Mouse (Mus musculus) cerebellum, adult 2 months (tissue): ENCODE results near the gene Sln.

ENCODE experiments used
- CTCF ChIP-seq: fragments of 200-500 bp; IDR thresholded peaks from 2 replicates; pipeline ENCODE4 v1.5.1; 2011; ENCODE audit warnings: low read depth, mild to moderate bottlenecking, control low read depth, low read length, moderate library complexity, borderline replicate concordance; ENCODE audit not compliant: insufficient read depth
- POLR2A ChIP-seq: fragments of 200-500 bp; IDR thresholded peaks from 2 replicates; pipeline ENCODE4 v1.6.1; 2011; ENCODE audit warnings: low read length, control low read depth, borderline replicate concordance; ENCODE audit not compliant: insufficient read depth

DNA sequence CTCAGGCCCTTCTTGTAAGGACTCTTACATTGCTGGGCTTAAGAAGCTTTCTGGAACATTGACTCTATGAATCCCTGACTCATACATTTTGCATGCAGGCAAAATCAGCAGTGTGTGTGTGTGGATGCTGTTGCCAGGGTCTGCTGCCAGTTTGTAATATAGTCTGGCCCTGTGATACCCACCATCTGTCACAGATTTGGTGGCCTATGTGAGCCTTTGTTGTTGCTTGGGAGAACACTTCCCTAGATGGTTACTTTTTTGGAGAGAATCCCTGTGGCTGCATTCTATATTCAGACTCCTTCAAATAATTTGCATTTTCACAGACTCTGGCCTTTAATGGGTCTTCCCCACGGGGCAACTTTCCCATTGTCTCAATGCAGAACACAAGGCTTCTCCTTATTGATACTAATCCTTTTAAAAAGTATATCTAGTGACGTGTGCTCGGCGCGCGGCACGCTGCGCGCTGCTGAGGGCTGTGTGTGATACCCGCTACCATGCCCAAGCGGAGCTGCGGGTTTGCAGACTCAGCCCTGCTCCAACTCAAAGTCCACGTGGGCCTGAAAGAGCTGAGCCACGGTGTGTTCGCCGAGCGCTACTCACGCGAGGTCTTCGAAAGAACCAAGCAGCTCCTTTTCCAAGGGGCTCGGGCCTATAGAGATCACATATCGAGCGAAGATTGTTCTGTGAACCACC lies 33.8 kb downstream of the Sln start:
- no peak for TF ChIP-seq CTCF
- TF ChIP-seq POLR2A = no peak
